Mouse (Mus musculus) gastrocnemius, adult 8-10 months (tissue): ENCODE measurements around the gene Sox21. TPM values are rescaled to one million over a fixed set of nuclear protein-coding genes. Genes with fewer than 3 reads are reported as not detected.

Source experiments
- DNase-seq, 2 experiments: peaks; one replicate each; pipeline ENCODE4 v3.0.0; 2022; ENCODE audit warnings: low spot score in 2 of 2
- total RNA-seq, 4 experiments: library from RNA; stranded (reverse); gene quantifications; 2 replicates each; pipeline ENCODE4 v1.2.4; 2022

Gene Sox21
- not detected for total RNA-seq

- no peak for DNase-seq
Observed at GRCm38 (mm10) chr14:118236886-118237289, at the start of gene Sox21. TSS of gene Sox21 (minus strand) at chr14:118237030.

- DNase-seq: no peak
Observed at GRCm38 (mm10) chr14:118286096-118286495, 49.3 kb upstream of the Sox21 start.

- DNase-seq: no peak
Observed at GRCm38 (mm10) chr14:118282917-118283316, 46.1 kb upstream of the Sox21 start.

GRCm38 (mm10) chr14:118282272-118282671 lies 45.4 kb upstream of the Sox21 start:
- no peak for DNase-seq

GRCm38 (mm10) chr14:118277704-118278498 lies 41.1 kb upstream of the Sox21 start:
- DNase-seq: no peak

- no peak for DNase-seq
Observed at GRCm38 (mm10) chr14:118272594-118273555, 36.0 kb upstream of the Sox21 start.

GRCm38 (mm10) chr14:118268849-118269248 lies 32.0 kb upstream of the Sox21 start:
- no peak for DNase-seq

GRCm38 (mm10) chr14:118266660-118267059 lies 29.8 kb upstream of the Sox21 start, which contains the start of gene Gm9376:
TSS of gene Gm9376 (plus strand) at chr14:118266960.
- DNase-seq: no peak

GRCm38 (mm10) chr14:118253381-118253780 lies 16.6 kb upstream of the Sox21 start:
- DNase-seq: no peak

- no peak for DNase-seq
Observed at GRCm38 (mm10) chr14:118241416-118241815, 4.6 kb upstream of the Sox21 start.

- DNase-seq: no peak
Observed at GRCm38 (mm10) chr14:118239351-118239750, 2.5 kb upstream of the Sox21 start.

GRCm38 (mm10) chr14:118237786-118238185 lies 956 bp upstream of the Sox21 start:
- no peak for DNase-seq

GRCm38 (mm10) chr14:118235973-118236885 lies 601 bp downstream of the Sox21 start:
- no peak for DNase-seq

- no peak for DNase-seq
Observed at GRCm38 (mm10) chr14:118235361-118235972, 1.4 kb downstream of the Sox21 start.

GRCm38 (mm10) chr14:118234541-118235210 lies 2.2 kb downstream of the Sox21 start:
- DNase-seq: no peak

- DNase-seq: no peak
Observed at GRCm38 (mm10) chr14:118233786-118234540, 2.9 kb downstream of the Sox21 start.

GRCm38 (mm10) chr14:118232381-118232970 lies 4.4 kb downstream of the Sox21 start:
- no peak for DNase-seq

GRCm38 (mm10) chr14:118226471-118227155 lies 10.2 kb downstream of the Sox21 start:
- DNase-seq: no peak
